Mouse (Mus musculus) MEL (cell line): ENCODE results near the gene Kif23. TPM values are rescaled to one million over a fixed set of nuclear protein-coding genes. Genes with fewer than 3 reads are reported as not detected.

ENCODE experiments used
- DNase-seq: peaks from one replicate; pipeline ENCODE4 v3.0.0; 2011; ENCODE audit warnings: low read depth, low spot score
- H3K27ac ChIP-seq: 2 replicates; pipeline ENCODE4 v1.5.1; 2012; ENCODE audit warnings: low read depth, mild to moderate bottlenecking, control low read depth, low read length, moderate library complexity; ENCODE audit not compliant: control insufficient read depth
- H3K27me3 ChIP-seq, 2 experiments: fragments of 150-350 bp in 1 of 2; sonication (generic) in 1 of 2; 2 replicates each; pipeline ENCODE4 v1.6.1; 2012; ENCODE audit warnings: low read length in 2 of 2, mild to moderate bottlenecking in 2 of 2, improper control_type of control experiment in 1 of 2, moderate library complexity in 1 of 2; ENCODE audit not compliant: insufficient read depth in 2 of 2, control insufficient read depth in 1 of 2
- H3K36me3 ChIP-seq, 2 experiments: 2 replicates each; pipeline ENCODE4 v1.6.1; 2012 to 2014; ENCODE audit warnings: low read length in 2 of 2, improper control_type of control experiment in 1 of 2, inconsistent platforms in 1 of 2, mild to moderate bottlenecking in 1 of 2; ENCODE audit not compliant: insufficient read depth in 2 of 2, control insufficient read depth in 1 of 2
- H3K4me1 ChIP-seq, 2 experiments: fragments of 150-350 bp in 1 of 2; sonication (generic) in 1 of 2; 2 replicates each; pipeline ENCODE4 v1.6.1; 2012; ENCODE audit warnings: low read length in 2 of 2, improper control_type of control experiment in 1 of 2, mild to moderate bottlenecking in 1 of 2; ENCODE audit not compliant: insufficient read depth in 2 of 2, control insufficient read depth in 1 of 2
- H3K4me3 ChIP-seq, 2 experiments: fragments of 150-350 bp in 1 of 2; sonication (generic) in 1 of 2; 2 replicates each; pipeline ENCODE4 v1.5.1; 2012; ENCODE audit warnings: low read depth in 2 of 2, low read length in 2 of 2, mild to moderate bottlenecking in 2 of 2, moderate library complexity in 2 of 2, control low read depth in 1 of 2, improper control_type of control experiment in 1 of 2; ENCODE audit not compliant: control insufficient read depth in 1 of 2, insufficient read depth in 1 of 2
- H3K79me2 ChIP-seq: 2 replicates; pipeline ENCODE4 v1.6.1; 2012; ENCODE audit warnings: mild to moderate bottlenecking, low read length, moderate library complexity; ENCODE audit not compliant: control insufficient read depth, poor library complexity, insufficient read depth
- H3K9ac ChIP-seq: 2 replicates; pipeline ENCODE4 v1.6.1; 2012; ENCODE audit warnings: low read depth, mild to moderate bottlenecking, control low read depth, low read length, moderate library complexity; ENCODE audit not compliant: control insufficient read depth, poor library complexity, severe bottlenecking
- H3K9me3 ChIP-seq: fragments of 150-350 bp; sonication (generic); replicated peaks from 2 replicates; pipeline ENCODE4 v1.6.1; 2012; ENCODE audit warnings: mild to moderate bottlenecking, low read length, improper control_type of control experiment, moderate library complexity; ENCODE audit not compliant: insufficient read depth
- CHD1 ChIP-seq: IDR thresholded peaks from 2 replicates; pipeline ENCODE4 v1.6.1; 2012; ENCODE audit warnings: low read depth, mild to moderate bottlenecking, inconsistent platforms, low read length, improper control_type of control experiment
- CHD2 ChIP-seq: IDR thresholded peaks from 2 replicates; pipeline ENCODE4 v1.6.1; 2011; ENCODE audit warnings: low read length, improper control_type of control experiment
- CTCF ChIP-seq, 3 experiments: IDR thresholded peaks in 2 of 3; conservative IDR thresholded peaks in 1 of 3; 2 replicates each; pipeline ENCODE4 v1.5.1; 2011 to 2012; ENCODE audit warnings: low read length in 3 of 3, low read depth in 2 of 3, mild to moderate bottlenecking in 2 of 3, improper control_type of control experiment in 1 of 3, inconsistent platforms in 1 of 3, mixed read lengths in 1 of 3, moderate library complexity in 1 of 3; ENCODE audit not compliant: control insufficient read depth in 1 of 3, insufficient read depth in 1 of 3, poor library complexity in 1 of 3, severe bottlenecking in 1 of 3
- EP300 ChIP-seq, 2 experiments: IDR thresholded peaks; 2 replicates each; pipeline ENCODE4 v1.6.1; 2011; ENCODE audit warnings: improper control_type of control experiment in 2 of 2, low read length in 2 of 2, low read depth in 1 of 2, mild to moderate bottlenecking in 1 of 2
- ETS1 ChIP-seq: IDR thresholded peaks from 2 replicates; pipeline ENCODE4 v1.6.1; 2012; ENCODE audit warnings: low read depth, mild to moderate bottlenecking, inconsistent platforms, low read length, improper control_type of control experiment, moderate library complexity
- GABPA ChIP-seq: IDR thresholded peaks from 2 replicates; pipeline ENCODE4 v1.6.1; 2012; ENCODE audit warnings: low read depth, mild to moderate bottlenecking, inconsistent platforms, low read length, improper control_type of control experiment, moderate library complexity
- GATA1 ChIP-seq: IDR thresholded peaks from 2 replicates; pipeline ENCODE4 v1.6.1; 2011; ENCODE audit warnings: low read depth, low read length, improper control_type of control experiment
- JUND ChIP-seq: IDR thresholded peaks from 2 replicates; pipeline ENCODE4 v1.6.1; 2011; ENCODE audit warnings: low read depth, mild to moderate bottlenecking, improper control_type of control experiment, low read length
- KAT2A ChIP-seq: conservative IDR thresholded peaks from 2 replicates; pipeline ENCODE4 v1.6.1; 2012; ENCODE audit warnings: low read depth, low read length, improper control_type of control experiment, inconsistent platforms
- MAFK ChIP-seq: IDR thresholded peaks from 2 replicates; pipeline ENCODE4 v1.6.1; 2011; ENCODE audit warnings: low read depth, mild to moderate bottlenecking, low read length, improper control_type of control experiment, borderline replicate concordance
- MAX ChIP-seq: IDR thresholded peaks from 2 replicates; pipeline ENCODE4 v1.6.1; 2011; ENCODE audit warnings: low read length, improper control_type of control experiment
- MAZ ChIP-seq: IDR thresholded peaks from 2 replicates; pipeline ENCODE4 v1.6.1; 2012; ENCODE audit warnings: low read depth, mild to moderate bottlenecking, inconsistent platforms, low read length, improper control_type of control experiment
- MYB ChIP-seq: IDR thresholded peaks from 2 replicates; pipeline ENCODE4 v1.6.1; 2011; ENCODE audit warnings: mild to moderate bottlenecking, low read depth, low read length, improper control_type of control experiment
- MYC ChIP-seq: IDR thresholded peaks from 2 replicates; pipeline ENCODE4 v1.6.1; 2011; ENCODE audit warnings: low read depth, mild to moderate bottlenecking, low read length, improper control_type of control experiment, moderate library complexity
- POLR2AphosphoS2 ChIP-seq: IDR thresholded peaks from 2 replicates; pipeline ENCODE4 v1.6.1; 2011; ENCODE audit warnings: low read length, improper control_type of control experiment
- RAD21 ChIP-seq: IDR thresholded peaks from 2 replicates; pipeline ENCODE4 v1.6.1; 2011; ENCODE audit warnings: mild to moderate bottlenecking, low read depth, low read length, improper control_type of control experiment
- RCOR1 ChIP-seq: IDR thresholded peaks from 2 replicates; pipeline ENCODE4 v1.6.1; 2012; ENCODE audit warnings: low read depth, mild to moderate bottlenecking, inconsistent platforms, low read length, improper control_type of control experiment
- SIN3A ChIP-seq: IDR thresholded peaks from 2 replicates; pipeline ENCODE4 v1.6.1; 2012; ENCODE audit warnings: low read length, improper control_type of control experiment, inconsistent platforms
- TAL1 ChIP-seq: IDR thresholded peaks from 2 replicates; pipeline ENCODE4 v1.6.1; 2012; ENCODE audit warnings: mild to moderate bottlenecking, inconsistent platforms, low read length, moderate library complexity, mixed read lengths
- TCF12 ChIP-seq: IDR thresholded peaks from 2 replicates; pipeline ENCODE4 v1.6.1; 2014; ENCODE audit warnings: low read depth, mild to moderate bottlenecking, inconsistent platforms, low read length, improper control_type of control experiment, moderate library complexity
- USF1 ChIP-seq: IDR thresholded peaks from 2 replicates; pipeline ENCODE4 v1.6.1; 2014; ENCODE audit warnings: low read depth, mild to moderate bottlenecking, inconsistent platforms, low read length, improper control_type of control experiment, moderate library complexity
- ZC3H11A ChIP-seq: IDR thresholded peaks from 2 replicates; pipeline ENCODE4 v1.6.1; 2012; ENCODE audit warnings: low read depth, mild to moderate bottlenecking, inconsistent platforms, low read length, improper control_type of control experiment
- ZMIZ1 ChIP-seq: IDR thresholded peaks from 2 replicates; pipeline ENCODE4 v1.6.1; 2012; ENCODE audit warnings: low read depth, mild to moderate bottlenecking, inconsistent platforms, low read length, improper control_type of control experiment, moderate library complexity
- polyA plus RNA-seq, 2 experiments: library from polyadenylated mRNA; stranded (reverse) in 1 of 2; unstranded in 1 of 2; fragments of >175 nt in 1 of 2; fragments of >200 nt in 1 of 2; gene quantifications; 2 replicates each; pipeline versions ENCODE4 v1.2.1 to v1.2.4; 2012; ENCODE audit warnings: low replicate concordance in 2 of 2, low read depth in 1 of 2; ENCODE audit not compliant: insufficient read length in 2 of 2, insufficient read depth in 1 of 2, missing spikeins in 1 of 2
- total RNA-seq: library from RNA; depleted of rRNA; stranded (reverse); fragments of 300-350 nt; gene quantifications from 2 replicates; pipeline ENCODE4 v1.2.3, GENCODE M21; 2012

Kif23 gene
- total and polyA plus RNA-seq, 3 experiments = 37.5 to 100 TPM; not detected in 1

GRCm38 (mm10) chr9:61925086-61925660, 21.4 kb downstream of the Kif23 start:
- TF ChIP-seq CHD1 (no peak), RCOR1 (no peak), USF1 (no peak), ETS1 (no peak), RAD21 (no peak), KAT2A (no peak), GATA1 (no peak), MYC (no peak), CHD2 (no peak), POLR2AphosphoS2 (no peak), GABPA (no peak), JUND (no peak), ZMIZ1 (no peak), MYB (no peak), SIN3A (no peak)
- Histone ChIP-seq H3K36me3 (peaks cover 22% of the 10 kb centered on the region in 2 experiments), H3K27ac (no peak overlapping the region), H3K79me2 (no peaks in the 10 kb centered on the region), H3K9ac (no peak overlapping the region), H3K9me3 (no peaks in the 10 kb centered on the region), H3K4me3 (no peak overlapping the region), H3K4me1 (peaks cover 8 to 12% of the 10 kb centered on the region in 2 experiments), H3K27me3 (no peaks in the 10 kb centered on the region)
- DNase-seq = no peak

GRCm38 (mm10) chr9:61920331-61920730, 26.2 kb downstream of the Kif23 start:
- H3K9ac ChIP-seq = peak overlapping the region; percentile 39
- H3K27me3 ChIP-seq = no peaks in the 10 kb centered on the region
- no peaks in the 10 kb centered on the region for H3K9me3 ChIP-seq
- H3K4me3 ChIP-seq = no peak overlapping the region
- peaks cover 10 to 60% of the 10 kb centered on the region in 2 experiments for H3K36me3 ChIP-seq
- H3K4me1 ChIP-seq = peaks cover 32 to 57% of the 10 kb centered on the region in 2 experiments
- peak; percentile 65 for DNase-seq
- peak; percentile 63 to 87 for TF ChIP-seq EP300 (IDR thresholded peaks at IDR 0.05; ENCODE audit: low read depth in 1 of 2, low read length in 2 of 2)
- peak; percentile 56 for TF ChIP-seq SIN3A
- TF ChIP-seq CTCF (IDR thresholded peaks at IDR 0.05 in 2 of 3, conservative IDR thresholded peaks at IDR 0.05 in 1 of 3; ENCODE audit: control insufficient read depth in 1 of 3, insufficient read depth in 1 of 3, low read depth in 2 of 3, low read length in 3 of 3, poor library complexity in 1 of 3, severe bottlenecking in 1 of 3) = no peak
- TF ChIP-seq TAL1 = peak; percentile 32; the same call in 1 of the 2 replicates
- peak; percentile 54; the same call in 1 of the 2 replicates for TF ChIP-seq ETS1
- TF ChIP-seq RCOR1 = peak; percentile 86
- no peak for TF ChIP-seq MAX
- TF ChIP-seq ZC3H11A = no peak
- no peak for TF ChIP-seq MAZ
- TF ChIP-seq GATA1 = peak; percentile 91
- TF ChIP-seq TCF12 = peak; percentile 90
- TF ChIP-seq MAFK = no peak
- peak overlapping the region; percentile 97 for H3K27ac ChIP-seq
- no peaks in the 10 kb centered on the region for H3K79me2 ChIP-seq
